ENCODE assay signal across 8 mouse cellular contexts in genomic region chr11:74546165-74546564, GRCm38 (mm10).
A peak's percentile ranks its signal among the peaks of the same experiment; 100 is the strongest.
DNase-seq lines count a peak whose midpoint lies in the region; ATAC-seq and TF ChIP-seq lines count a peak whose summit lies in the region.
"Had no signal": no experiment of that assay in that cellular context is flagged by ENCODE, and none has a peak within 500 bp of the region (broad histone marks: within the 10 kb centered on the region; RNA-seq: fewer than 3 reads in every experiment).

No protein-coding gene starts in this region.

- no peaks in the 10 kb centered on the region for H3K27me3 ChIP-seq in kidney, embryonic 16.5 days (ENCODE audit: insufficient read depth, low read length)
- no peaks in the 10 kb centered on the region for H3K27me3 ChIP-seq in CH12.LX (replicated peaks)
- H3K27me3 ChIP-seq: limb, embryonic 15.5 days had no signal

- no peak overlapping the region for H3K4me2 ChIP-seq in kidney, embryonic 16.5 days (replicated peaks; ENCODE audit: low read depth, low read length)
- peak overlapping the region; percentile 68 for H3K4me2 ChIP-seq in CH12.LX (ENCODE audit: insufficient read depth, low read depth, poor library complexity, severe bottlenecking)

- TF ChIP-seq POLR2A in CH12.LX (IDR thresholded peaks at IDR 0.05; ENCODE audit: low read depth, low read length) = no peak

- H3K79me2 ChIP-seq in CH12.LX (replicated peaks; ENCODE audit: control insufficient read depth, extremely low read depth, insufficient read depth, poor library complexity, severe bottlenecking) = no peaks in the 10 kb centered on the region

- in situ Hi-C loops in CH12.LX (cut with MboI; ENCODE audit: low pct_ligation_motif_present, low pct_unique_long_range_greater_than_20kb, low sequenced_read_pairs) = no loop called here

- H3K4me1 ChIP-seq in kidney, embryonic 16.5 days (ENCODE audit: insufficient read depth, low read length) = peaks cover 12% of the 10 kb centered on the region
- peaks cover 0 to 19% of the 10 kb centered on the region in 2 experiments; a peak in 2 of 4 replicates for H3K4me1 ChIP-seq in CH12.LX (ENCODE audit: control insufficient read depth in 1 of 2, insufficient read depth in 2 of 2)

- peak; percentile 54 to 81 for TF ChIP-seq CTCF in CH12.LX (conservative IDR thresholded peaks at IDR 0.05 in 1 of 2, IDR thresholded peaks at IDR 0.05 in 1 of 2; ENCODE audit: low read depth in 2 of 2, low read length in 2 of 2)

- H3K4me3 ChIP-seq in kidney, embryonic 16.5 days (ENCODE audit: low read length) = no peak overlapping the region
- H3K4me3 ChIP-seq in CH12.LX (replicated peaks in 1 of 3; ENCODE audit: low read depth in 2 of 3, low read length in 2 of 3, poor library complexity in 1 of 3) = peak overlapping the region in 1 of 3 experiments; percentile 13

- H3K27ac ChIP-seq in kidney, embryonic 16.5 days (ENCODE audit: low read length) = no peak overlapping the region
- no peak overlapping the region for H3K27ac ChIP-seq in CH12.LX (ENCODE audit: insufficient read depth, low read depth)
- H3K27ac ChIP-seq: limb, embryonic 15.5 days had no signal

- ATAC-seq in kidney, embryonic 16.5 days (ENCODE audit: low FRiP score, low TSS enrichment) = no peak

- DNase-seq in kidney, adult 11 months = peak; percentile 40
- peak; percentile 88 for DNase-seq in CH12.LX (ENCODE audit: extremely low read depth)
- peak; percentile 64 for DNase-seq in adrenal gland, postnatal 10 days
- DNase-seq in embryo, embryonic 9.5 days (ENCODE audit: extremely low spot score) = peak; percentile 59
- DNase-seq in kidney, postnatal 4 days = peak; percentile 58 to 71
- peak; percentile 60 for DNase-seq in naive thymus-derived CD4-positive, alpha-beta T cell, adult 2 months (ENCODE audit: low read depth)

- H3K9ac ChIP-seq in kidney, embryonic 16.5 days (replicated peaks; ENCODE audit: low read length) = no peak overlapping the region
- H3K9ac ChIP-seq in CH12.LX (ENCODE audit: insufficient read depth, low read depth) = peak overlapping the region; percentile 37; the same call in 1 of the 2 replicates
- H3K9ac ChIP-seq: limb, embryonic 15.5 days had no signal

- TF ChIP-seq EP300 in CH12.LX (IDR thresholded peaks at IDR 0.05; ENCODE audit: low read length) = no peak

- TF ChIP-seq RAD21 in CH12.LX (IDR thresholded peaks at IDR 0.05; ENCODE audit: low read depth, low read length) = peak; percentile 81

- WGBS in kidney, embryonic 16.5 days = 47% methylated on average over 4 of the region's 4 CpGs

- no peaks in the 10 kb centered on the region for H3K9me3 ChIP-seq in kidney, embryonic 16.5 days (ENCODE audit: low read length)
- peaks cover 3% of the 10 kb centered on the region for H3K9me3 ChIP-seq in CH12.LX (replicated peaks; ENCODE audit: low read length)
- H3K9me3 ChIP-seq: limb, embryonic 15.5 days had no signal

- H3K36me3 ChIP-seq in kidney, embryonic 16.5 days (ENCODE audit: insufficient read depth, low read length) = no peaks in the 10 kb centered on the region
- peaks cover 0 to 2% of the 10 kb centered on the region in 2 experiments for H3K36me3 ChIP-seq in CH12.LX (replicated peaks in 1 of 2; ENCODE audit: control insufficient read depth in 1 of 2, insufficient read depth in 1 of 2, low read length in 1 of 2)
- H3K36me3 ChIP-seq: limb, embryonic 15.5 days had no signal

- dilution Hi-C loops in CH12.LX (cut with MboI; ENCODE audit: extremely low pct_ligation_motif_present, extremely low pct_unique_long_range_greater_than_20kb, low sequenced_read_pairs) = no loop called here

TF ChIP-seq in CH12.LX, 34 proteins besides CTCF, POLR2A, EP300 and RAD21:
- TF ChIP-seq MYC (IDR thresholded peaks at IDR 0.05; ENCODE audit: low read depth, low read length) = no peak
- no peak for TF ChIP-seq GABPA (IDR thresholded peaks at IDR 0.05; ENCODE audit: insufficient replicate concordance, low read depth, low read length)
- no peak for TF ChIP-seq MEF2A (IDR thresholded peaks at IDR 0.05; ENCODE audit: borderline replicate concordance, low read depth, low read length)
- TF ChIP-seq ZNF384 (IDR thresholded peaks at IDR 0.05; ENCODE audit: low read depth, low read length) = peak; percentile 29
- peak; percentile 75; the same call in 1 of the 2 replicates for TF ChIP-seq IRF4 (IDR thresholded peaks at IDR 0.05; ENCODE audit: low read depth, low read length)
- TF ChIP-seq JUN (IDR thresholded peaks at IDR 0.05; ENCODE audit: insufficient read depth, low read depth, low read length) = no peak
- peak; percentile 82 for TF ChIP-seq SMC3 (IDR thresholded peaks at IDR 0.05; ENCODE audit: low read depth, low read length)
